Mouse (Mus musculus): ENCODE data around the gene Zfyve27.

GRCm38 (mm10) chr19:42230288-42230568, 66.5 kb downstream of the Zfyve27 start:
- TF ChIP-seq CTCF (conservative IDR thresholded peaks at IDR 0.05; ENCODE audit: low read length) (no peak), NANOG (IDR thresholded peaks at IDR 0.05; ENCODE audit: borderline replicate concordance, low read length) (no peak), POU5F1 (IDR thresholded peaks at IDR 0.05; ENCODE audit: borderline replicate concordance, low read length) (no peak)
